Mouse (Mus musculus): ENCODE data around the gene Gsta3. TPM values are rescaled to one million over a fixed set of nuclear protein-coding genes. Genes with fewer than 3 reads are reported as not detected.
"Not testable (repeated sequence)": the region's sequence is repeated elsewhere in the genome, so short reads cannot be mapped to it uniquely, and the experiment has no call there.

The Gsta3 gene
- polyA plus RNA-seq (2015; fragmentation: Nextera tagmentation; extraction: Ambion mirVana): 3.0 and 3.5 TPM in 2 replicates

DNA sequence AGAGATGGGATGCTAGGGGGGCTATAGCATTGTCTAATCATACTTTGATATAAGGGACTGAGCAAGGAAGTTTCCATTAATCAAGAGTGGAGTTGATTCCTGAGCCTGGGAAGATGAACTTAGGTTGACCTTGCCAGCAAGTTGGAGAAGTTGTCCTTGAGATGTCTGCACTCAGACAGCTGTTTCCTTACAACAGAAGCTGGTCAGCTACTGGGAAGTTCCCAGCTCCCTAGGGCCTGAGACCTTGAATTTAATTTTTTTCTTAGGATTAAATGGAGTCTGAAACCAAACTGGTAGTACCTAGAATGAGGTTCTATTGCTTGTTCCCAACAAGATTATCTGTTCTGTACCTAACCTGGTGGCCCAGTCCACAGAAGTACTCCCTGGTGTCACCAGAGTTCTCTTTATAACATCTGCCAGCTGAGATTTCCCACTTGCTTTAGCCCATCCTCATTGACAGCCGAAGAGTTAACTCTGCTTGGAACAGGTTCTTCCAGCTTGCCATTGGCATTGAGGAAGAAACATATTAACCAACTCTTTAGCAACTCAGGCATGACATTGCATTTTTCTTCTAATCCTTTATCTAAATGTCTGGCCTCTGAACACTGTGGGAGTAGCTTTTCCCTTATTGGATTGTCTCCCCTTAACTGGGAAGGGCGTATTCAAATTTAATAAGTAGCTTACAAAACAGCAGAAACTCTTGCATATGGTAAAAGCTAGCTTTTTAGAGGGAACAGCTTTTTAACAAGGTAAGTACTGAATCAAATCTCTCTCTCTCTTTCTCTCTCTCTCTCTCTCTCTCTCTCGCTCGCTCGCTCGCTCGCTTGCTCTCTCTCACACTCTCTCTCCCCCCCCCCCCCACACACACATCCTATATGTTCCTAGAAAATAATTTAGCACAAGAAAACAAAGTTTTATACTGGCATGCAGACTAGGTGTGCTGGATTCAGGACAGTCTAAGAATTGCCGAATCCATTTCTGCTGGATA, at the start of gene Gsta3:
Gene Gsta3, plus strand, starts transcription at position 679 of the 988 bp plus-strand sequence.
- no peaks in the 10 kb centered on the region for H3K36me3 ChIP-seq
- WGBS: 83% methylated on average over 8 of the region's 8 CpGs
- no peak within 1 kb of the TSS for H3K4me2 ChIP-seq
- no peak for ATAC-seq (ENCODE audit: insufficient number of reproducible peaks, insufficient read depth, low FRiP score, low TSS enrichment, low read depth)
- H3K27ac ChIP-seq: no peak within 1 kb of the TSS
- H3K27me3 ChIP-seq: no peaks in the 10 kb centered on the region
- no peaks in the 10 kb centered on the region for H3K4me1 ChIP-seq
- no peak within 1 kb of the TSS for H3K9ac ChIP-seq
- no peaks in the 10 kb centered on the region for H3K9me3 ChIP-seq
- no peak within 1 kb of the TSS for H3K4me3 ChIP-seq

DNA sequence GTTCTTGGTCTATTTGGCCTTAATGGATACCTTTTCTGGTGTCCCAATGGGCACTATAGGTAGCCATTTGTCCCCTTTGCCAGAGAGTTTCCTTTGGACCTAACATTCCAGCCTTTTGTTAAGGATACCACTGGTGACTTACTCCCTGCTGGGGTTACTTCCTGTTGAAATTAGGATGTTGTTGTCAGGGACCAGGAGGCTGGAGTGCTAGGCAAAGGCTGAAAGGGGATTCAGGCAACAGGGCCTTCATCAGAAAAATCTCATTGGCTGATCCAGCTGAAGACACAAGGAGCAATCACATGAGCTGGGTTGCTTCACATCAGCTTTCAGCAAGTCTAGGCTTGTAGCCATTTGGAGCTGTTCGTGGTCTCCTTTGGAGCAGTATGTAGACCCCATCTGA, 34.1 kb upstream of the Gsta3 start:
- Histone ChIP-seq H3K36me3 (no peaks in the 10 kb centered on the region), H3K27me3 (no peaks in the 10 kb centered on the region), H3K4me1 (no peaks in the 10 kb centered on the region), H3K4me3 (no peak overlapping the region), H3K27ac (no peak overlapping the region), H3K4me2 (no peak overlapping the region), H3K9me3 (no peaks in the 10 kb centered on the region), H3K9ac (no peak overlapping the region)
- no peak for ATAC-seq (ENCODE audit: insufficient number of reproducible peaks, insufficient read depth, low FRiP score, low TSS enrichment, low read depth)
- WGBS: 83% methylated on average over 1 of the region's 1 CpGs

DNA sequence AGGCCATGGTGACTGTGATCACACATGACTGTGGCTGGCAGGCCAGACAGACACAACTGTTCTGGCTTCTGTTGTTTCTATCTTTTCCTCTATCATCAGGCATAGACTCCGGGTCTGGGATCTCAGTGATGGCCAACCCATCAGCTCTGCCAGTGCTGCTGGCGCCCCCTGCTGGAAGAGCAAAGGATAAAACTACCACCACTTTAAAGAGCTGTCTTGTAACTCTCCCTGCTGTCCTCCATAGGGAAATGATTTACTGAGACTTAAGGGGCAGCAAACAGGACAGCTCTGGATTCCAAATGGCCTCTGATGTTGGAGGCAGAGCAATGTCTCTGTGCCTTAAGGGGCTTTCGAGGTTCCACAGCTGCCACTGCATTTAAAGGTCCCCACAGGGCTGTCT, 26.9 kb upstream of the Gsta3 start:
- H3K27me3 ChIP-seq; H3K4me3 ChIP-seq; H3K4me2 ChIP-seq; H3K9me3 ChIP-seq; H3K9ac ChIP-seq; H3K4me1 ChIP-seq; H3K36me3 ChIP-seq; ATAC-seq (ENCODE audit: insufficient number of reproducible peaks, insufficient read depth, low FRiP score, low TSS enrichment, low read depth); H3K27ac ChIP-seq: not testable (repeated sequence)
- 23% methylated on average over 3 of the region's 3 CpGs for WGBS

DNA sequence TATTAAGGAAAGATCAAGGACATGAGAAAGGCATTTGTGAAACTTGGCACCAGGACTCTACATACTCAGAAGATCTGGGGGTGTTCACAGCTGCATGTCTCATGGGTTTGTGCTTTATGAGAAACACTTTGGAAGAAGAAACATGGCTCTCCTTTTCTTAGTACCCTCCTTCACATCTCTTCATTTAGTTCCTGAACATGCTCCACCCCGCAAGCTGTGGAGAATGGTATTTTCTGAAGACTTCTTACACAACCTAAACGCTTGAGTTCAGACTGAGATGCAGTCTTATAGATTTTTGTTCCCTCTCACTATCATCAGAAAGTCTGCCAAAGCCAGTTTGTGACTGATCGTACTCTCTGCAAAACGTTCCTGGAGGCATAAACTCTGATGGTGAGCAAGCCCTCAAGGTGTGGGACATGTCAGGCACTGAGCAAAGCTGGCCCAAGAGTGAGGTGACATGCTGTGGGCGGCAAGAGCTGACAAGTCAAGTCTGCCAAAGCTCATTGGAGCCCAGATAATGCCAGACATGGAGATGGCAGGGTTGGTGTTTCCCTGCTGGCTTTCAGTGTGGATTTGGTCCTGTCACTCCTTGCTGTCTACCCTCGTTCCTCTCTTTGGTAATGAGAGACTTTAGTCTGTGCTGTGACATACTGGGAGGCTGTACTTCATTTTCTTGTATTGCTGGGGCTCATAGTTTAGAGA, 26.2 kb upstream of the Gsta3 start:
- not testable (repeated sequence) for H3K9ac ChIP-seq; H3K27ac ChIP-seq; H3K4me3 ChIP-seq; H3K36me3 ChIP-seq; ATAC-seq (ENCODE audit: insufficient number of reproducible peaks, insufficient read depth, low FRiP score, low TSS enrichment, low read depth); H3K27me3 ChIP-seq; H3K4me2 ChIP-seq; H3K9me3 ChIP-seq; H3K4me1 ChIP-seq
- WGBS: 74% methylated on average over 6 of the region's 6 CpGs

DNA sequence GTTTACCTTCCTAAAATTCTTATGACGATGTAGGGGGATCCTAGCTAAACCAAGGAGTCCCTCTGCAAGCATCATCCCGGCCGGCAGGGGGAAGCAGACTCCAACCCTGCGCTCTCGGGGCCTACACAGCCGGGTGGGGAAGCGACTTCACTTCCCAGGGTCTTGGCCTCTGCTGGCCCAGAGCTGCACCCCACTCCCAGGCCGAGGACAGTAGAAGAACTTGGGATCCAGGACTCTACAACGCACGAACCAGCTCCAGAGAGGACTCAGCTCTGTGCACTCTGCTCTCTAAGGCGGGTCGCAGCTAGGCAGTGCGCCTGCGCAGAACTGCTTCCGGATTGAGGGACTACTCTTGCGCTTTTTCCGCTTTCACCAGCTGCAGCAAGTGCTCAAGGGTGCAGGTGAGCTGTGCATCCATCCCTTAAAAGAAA, 21.9 kb upstream of the Gsta3 start, which contains the start of gene Tmem14a:
Gene Tmem14a, plus strand, starts transcription at position 87 of the 431 bp plus-strand sequence.
- H3K27me3 ChIP-seq: no peaks in the 10 kb centered on the region
- H3K4me3 ChIP-seq: peak within 1 kb of the TSS; percentile 60
- peak; percentile 86 for ATAC-seq (ENCODE audit: insufficient number of reproducible peaks, insufficient read depth, low FRiP score, low TSS enrichment, low read depth)
- H3K4me2 ChIP-seq: peak within 1 kb of the TSS; percentile 69
- no peaks in the 10 kb centered on the region for H3K36me3 ChIP-seq
- H3K9me3 ChIP-seq: no peaks in the 10 kb centered on the region
- under 1% methylated on average over 17 of the region's 17 CpGs for WGBS
- peaks cover 10% of the 10 kb centered on the region; the same call in 1 of the 2 replicates for H3K4me1 ChIP-seq
- H3K27ac ChIP-seq: peak within 1 kb of the TSS; percentile 60
- peak within 1 kb of the TSS; percentile 83 for H3K9ac ChIP-seq

DNA sequence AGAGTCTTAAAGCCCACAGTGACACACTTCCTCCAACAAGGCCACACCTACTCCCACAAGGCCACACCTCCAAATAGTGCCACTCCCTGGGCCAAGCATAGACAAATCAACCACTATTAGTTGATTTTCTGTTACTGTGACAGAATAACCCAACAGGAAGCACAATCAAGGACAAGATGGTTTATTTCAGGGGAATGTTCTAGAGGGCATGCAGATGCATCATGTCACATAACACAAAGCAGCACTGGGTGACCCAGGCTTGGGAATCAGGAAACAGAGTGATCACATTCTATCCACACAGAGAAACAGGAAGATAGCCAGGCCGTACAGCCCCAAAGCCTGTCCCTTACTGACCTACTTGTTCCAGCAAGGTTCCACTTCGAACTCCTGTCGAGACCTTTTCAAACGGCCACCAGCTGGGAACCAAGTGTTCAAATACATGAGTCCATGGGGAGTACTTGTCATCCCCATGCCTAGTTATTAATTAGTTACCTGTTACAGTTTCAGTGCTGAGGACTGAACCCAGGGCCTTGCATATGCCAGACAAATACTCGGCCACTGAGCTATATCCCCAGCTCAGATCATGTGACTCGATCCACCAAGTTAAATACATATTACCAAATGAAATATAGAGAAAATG, 12.5 kb upstream of the Gsta3 start:
- no peaks in the 10 kb centered on the region for H3K9me3 ChIP-seq
- WGBS: 84% methylated on average over 6 of the region's 6 CpGs
- H3K4me2 ChIP-seq: no peak overlapping the region
- H3K4me1 ChIP-seq: 0 out of 2 replicates have a peak, but pooled peaks cover 7% of the 10 kb centered on the region
- ATAC-seq (ENCODE audit: insufficient number of reproducible peaks, insufficient read depth, low FRiP score, low TSS enrichment, low read depth): no peak
- H3K36me3 ChIP-seq: no peaks in the 10 kb centered on the region
- no peak overlapping the region for H3K27ac ChIP-seq
- no peak overlapping the region for H3K4me3 ChIP-seq
- no peak overlapping the region for H3K9ac ChIP-seq
- no peaks in the 10 kb centered on the region for H3K27me3 ChIP-seq

DNA sequence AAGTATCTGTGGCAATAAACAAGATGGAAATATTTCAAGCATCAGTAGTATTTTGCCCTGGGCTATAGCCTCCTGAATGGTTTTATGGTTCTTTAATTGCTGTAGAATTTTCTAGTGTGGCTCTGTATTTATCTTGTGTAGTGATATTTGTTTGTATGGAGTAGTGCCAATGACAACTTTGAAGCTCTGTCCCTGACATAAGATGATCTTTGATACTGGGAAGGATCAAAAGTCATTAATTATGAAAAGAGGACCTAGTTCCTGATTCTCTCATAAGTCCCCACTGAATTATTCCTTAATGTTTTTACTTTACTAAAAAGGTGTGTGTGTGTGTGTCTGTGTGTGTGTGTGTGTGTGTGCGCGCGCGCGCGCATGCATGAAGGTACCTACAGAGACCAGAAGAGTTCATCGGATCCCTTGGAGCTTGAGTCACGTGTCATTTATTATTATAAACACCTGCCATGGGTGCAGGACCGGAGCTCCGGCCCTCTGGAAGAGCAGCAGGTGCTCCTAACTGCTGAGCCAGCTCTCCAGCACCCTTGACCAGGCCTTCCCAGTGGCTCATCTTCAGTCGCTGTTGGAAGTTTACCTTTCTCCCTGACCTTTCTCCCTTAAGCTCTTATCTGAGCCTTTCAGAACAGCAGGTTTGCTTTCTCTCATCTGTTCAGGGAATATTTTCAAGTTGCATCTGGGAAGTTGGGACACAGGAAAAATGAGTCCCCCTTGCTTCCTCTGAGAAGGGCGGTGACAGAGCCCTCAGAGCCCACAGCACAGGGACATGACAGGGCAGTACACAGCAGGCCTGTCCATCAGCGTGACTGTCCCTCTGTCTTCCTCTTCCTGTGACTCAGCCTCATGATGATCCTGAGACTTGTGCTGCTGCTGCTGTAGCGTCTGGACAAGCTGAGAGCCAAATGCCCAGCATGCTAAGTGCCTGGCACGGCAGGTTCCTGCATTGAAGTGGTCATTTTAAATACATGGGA, 11.4 kb upstream of the Gsta3 start:
- not testable (repeated sequence) for H3K27me3 ChIP-seq; H3K4me2 ChIP-seq; H3K36me3 ChIP-seq; ATAC-seq (ENCODE audit: insufficient number of reproducible peaks, insufficient read depth, low FRiP score, low TSS enrichment, low read depth); H3K27ac ChIP-seq; H3K9ac ChIP-seq; H3K4me3 ChIP-seq; H3K9me3 ChIP-seq
- H3K4me1 ChIP-seq: peaks cover 12% of the 10 kb centered on the region; the same call in 1 of the 2 replicates
- 79% methylated on average over 15 of the region's 15 CpGs for WGBS

DNA sequence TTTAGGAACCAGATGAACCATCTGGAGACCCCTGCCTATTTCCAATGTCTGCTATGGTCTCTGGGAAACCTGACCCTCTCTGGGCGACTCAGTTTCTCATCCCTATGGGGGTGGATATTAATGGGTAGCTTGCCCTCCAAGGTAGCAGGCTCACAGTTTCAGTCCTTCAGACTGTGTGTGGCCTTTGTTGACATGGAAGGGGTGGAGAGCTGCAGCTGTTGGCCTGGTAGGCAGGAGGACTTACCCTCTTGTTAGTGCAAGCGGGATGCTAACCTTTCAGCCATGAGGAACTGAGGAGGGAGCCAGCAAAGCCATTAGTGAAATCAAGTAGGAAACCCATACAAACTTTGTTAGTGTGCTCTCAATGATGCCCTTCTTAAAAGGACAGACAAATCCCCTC, 10.0 kb upstream of the Gsta3 start:
- H3K9ac ChIP-seq: no peak overlapping the region
- no peaks in the 10 kb centered on the region for H3K36me3 ChIP-seq
- no peak overlapping the region for H3K4me2 ChIP-seq
- no peak for ATAC-seq (ENCODE audit: insufficient number of reproducible peaks, insufficient read depth, low FRiP score, low TSS enrichment, low read depth)
- H3K4me3 ChIP-seq: no peak overlapping the region
- H3K27ac ChIP-seq: no peak overlapping the region
- no peaks in the 10 kb centered on the region for H3K27me3 ChIP-seq
- peaks cover 12% of the 10 kb centered on the region; the same call in 1 of the 2 replicates for H3K4me1 ChIP-seq
- 80% methylated on average over 2 of the region's 2 CpGs for WGBS
- H3K9me3 ChIP-seq: no peaks in the 10 kb centered on the region

DNA sequence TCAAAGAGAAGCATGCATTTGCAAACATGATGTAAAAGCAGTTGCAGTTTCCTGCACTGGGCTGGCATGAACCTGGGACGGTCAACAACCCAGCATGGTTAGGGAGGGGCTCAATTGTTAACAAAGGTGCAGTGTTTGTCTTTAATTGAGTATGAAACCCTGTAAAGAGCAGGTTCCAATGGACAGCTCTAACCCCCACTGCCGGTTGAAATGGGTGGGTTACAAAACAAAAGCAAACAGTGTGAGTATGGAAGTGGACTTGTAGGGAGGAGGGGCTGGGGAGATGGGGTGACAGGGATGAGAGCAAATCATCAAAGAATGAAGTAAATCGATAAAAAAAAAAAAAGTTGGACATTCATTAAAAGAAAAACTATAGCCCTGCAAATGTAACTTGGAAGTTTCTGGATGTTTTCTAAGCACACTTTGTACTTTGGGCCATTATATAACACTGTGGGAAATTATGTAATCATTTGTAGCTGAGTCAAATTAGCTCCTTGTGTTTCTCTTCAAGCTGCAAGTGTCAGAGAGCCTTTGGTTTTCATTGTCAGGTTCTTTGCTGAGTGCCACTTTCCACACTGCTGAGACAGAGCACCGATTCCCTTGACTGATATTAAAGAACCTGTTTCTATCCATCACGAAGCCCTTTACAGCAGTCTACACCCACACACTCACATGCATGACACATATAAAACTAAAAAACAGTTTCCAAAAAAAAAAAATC, 8.5 kb upstream of the Gsta3 start:
- no peaks in the 10 kb centered on the region for H3K27me3 ChIP-seq
- no peaks in the 10 kb centered on the region for H3K36me3 ChIP-seq
- H3K9me3 ChIP-seq: no peaks in the 10 kb centered on the region
- 41% methylated on average over 5 of the region's 5 CpGs for WGBS
- H3K4me3 ChIP-seq: no peak overlapping the region
- no peak overlapping the region for H3K27ac ChIP-seq
- peaks cover 12% of the 10 kb centered on the region; the same call in 1 of the 2 replicates for H3K4me1 ChIP-seq
- no peak overlapping the region for H3K4me2 ChIP-seq
- no peak overlapping the region for H3K9ac ChIP-seq
- ATAC-seq (ENCODE audit: insufficient number of reproducible peaks, insufficient read depth, low FRiP score, low TSS enrichment, low read depth): no peak

DNA sequence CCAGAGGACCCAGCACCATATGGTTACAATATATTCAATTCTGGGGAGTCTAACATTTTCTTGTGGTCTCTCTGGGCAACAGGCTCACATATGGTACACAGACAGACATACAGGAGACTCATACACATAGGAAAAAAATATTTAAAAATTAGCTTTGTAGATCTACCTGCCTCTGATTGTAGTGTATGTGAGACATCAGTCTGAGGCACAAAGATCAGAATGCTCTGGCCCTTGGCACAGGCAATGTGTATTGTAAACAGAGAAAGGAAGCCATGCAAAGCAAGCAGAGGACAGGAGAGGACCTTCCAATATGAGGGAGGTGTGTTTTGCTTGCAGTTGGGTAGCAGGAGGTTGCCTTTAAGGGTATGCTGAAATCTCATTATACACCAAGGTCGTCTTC, 7.9 kb upstream of the Gsta3 start:
- Histone ChIP-seq H3K27ac (no peak overlapping the region), H3K4me3 (no peak overlapping the region), H3K27me3 (no peaks in the 10 kb centered on the region), H3K4me1 (peaks cover 12% of the 10 kb centered on the region; the same call in 1 of the 2 replicates), H3K9ac (no peak overlapping the region), H3K36me3 (no peaks in the 10 kb centered on the region), H3K4me2 (no peak overlapping the region), H3K9me3 (no peaks in the 10 kb centered on the region)
- 76% methylated on average over 1 of the region's 1 CpGs for WGBS
- ATAC-seq (ENCODE audit: insufficient number of reproducible peaks, insufficient read depth, low FRiP score, low TSS enrichment, low read depth): no peak

All from embryonic facial prominence, embryonic 13.5 days (tissue).